Mouse (Mus musculus): Measurements from ENCODE around the gene Rasgef1c.
A peak's percentile ranks its signal among the peaks of the same experiment; 100 is the strongest.

Gene Rasgef1c

DNA sequence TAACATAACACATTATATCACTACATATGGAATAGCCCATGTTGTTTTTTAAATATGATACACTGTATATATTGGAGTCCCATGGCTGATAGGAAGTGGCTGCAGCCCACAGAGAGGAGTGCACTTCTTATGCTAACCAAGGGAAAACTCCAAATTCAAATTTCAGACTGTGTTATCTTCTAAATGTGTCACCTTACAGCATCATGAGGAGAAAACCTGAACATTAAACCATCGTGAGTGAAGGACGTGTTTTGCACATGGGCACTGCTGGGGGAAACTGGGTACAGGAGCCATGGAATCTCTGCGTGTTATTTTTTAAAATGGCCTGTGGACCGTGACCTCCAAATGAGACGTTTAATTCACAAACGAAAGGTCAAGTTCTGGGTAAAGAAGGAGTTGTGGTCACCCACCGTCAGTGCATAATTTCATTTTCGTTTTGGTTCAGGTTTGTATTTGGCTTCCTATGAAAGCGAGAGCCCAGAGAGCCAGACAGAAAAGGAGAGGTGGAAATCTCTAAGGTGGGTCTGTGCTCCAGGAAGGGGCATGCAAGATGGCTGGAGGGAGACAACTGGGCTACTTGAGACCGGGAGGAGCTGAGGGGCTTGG is 76.4 kb downstream of the Rasgef1c start:
- DNase-seq (ENCODE audit: low spot score) = no peak

DNA sequence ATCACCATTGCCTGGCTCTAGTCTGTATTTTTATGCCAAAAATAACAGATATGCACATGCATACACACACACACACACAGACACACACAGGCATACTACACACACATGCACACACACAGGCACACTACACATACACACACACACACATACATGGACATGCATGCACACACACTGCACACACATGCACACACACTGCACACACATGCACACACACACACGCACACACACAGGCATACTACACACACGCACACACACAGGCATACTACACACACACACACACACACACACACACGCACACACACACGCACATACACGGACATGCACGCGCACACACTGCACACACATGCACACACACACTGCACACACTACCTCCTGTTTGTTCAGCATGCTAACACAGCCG is 77.3 kb downstream of the Rasgef1c start:
- no peak for DNase-seq (ENCODE audit: low spot score)

DNA sequence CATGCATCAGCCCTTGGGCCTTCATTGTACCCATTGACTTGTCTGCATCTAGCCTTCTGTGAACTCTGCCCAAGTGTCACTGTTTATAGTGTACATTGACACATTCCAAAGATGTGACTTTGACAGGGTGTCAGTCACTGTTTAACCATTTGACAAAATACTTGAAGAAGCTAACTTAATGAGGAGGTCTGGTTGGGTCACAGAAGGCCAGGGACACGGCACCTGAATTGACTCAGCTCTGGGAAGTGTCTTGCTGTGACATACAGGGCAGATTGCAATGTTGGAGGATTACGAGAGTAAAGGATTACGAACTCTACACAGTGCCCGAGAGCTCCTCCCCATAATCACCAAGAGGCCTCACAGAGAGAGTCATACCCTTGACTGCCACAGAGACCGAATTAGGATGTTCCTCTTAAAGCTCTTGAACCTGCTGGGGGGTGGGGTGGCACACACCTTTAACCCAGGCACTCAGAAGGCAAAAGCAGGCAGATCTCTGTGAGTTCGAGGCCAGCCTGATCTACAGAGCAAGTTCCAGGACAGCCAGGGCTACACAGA is 79.1 kb downstream of the Rasgef1c start:
- DNase-seq (ENCODE audit: low spot score) = no peak

DNA sequence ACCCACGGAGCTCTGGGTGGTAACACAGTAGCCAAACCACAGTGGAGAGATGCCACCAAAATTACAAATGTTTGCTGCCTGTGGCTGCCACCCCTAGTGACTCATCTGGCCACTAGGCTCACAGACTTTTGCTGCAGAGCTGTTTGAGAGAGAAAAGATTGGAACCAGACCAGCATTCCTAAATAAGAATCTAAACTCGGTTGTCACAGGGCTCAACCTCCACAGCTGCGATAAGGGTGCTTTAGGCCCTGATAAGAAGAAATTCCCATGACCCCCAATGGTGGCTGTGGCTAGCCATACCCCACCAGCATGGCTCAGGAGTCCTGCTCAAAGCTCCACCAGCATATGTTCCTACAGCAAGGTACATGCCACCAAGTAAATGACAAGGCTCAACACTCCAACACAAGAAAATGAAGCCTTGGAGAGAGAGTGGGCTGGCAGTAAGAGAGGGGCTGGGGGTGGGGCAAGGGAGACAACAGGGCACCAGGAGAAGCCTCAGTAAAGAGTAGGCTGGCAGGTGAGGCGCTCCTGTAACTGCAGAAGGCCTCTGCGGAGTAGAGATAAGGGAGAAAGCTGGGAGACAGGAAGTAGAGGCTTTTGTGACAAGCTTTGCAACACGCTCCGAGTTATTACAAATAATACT is 79.8 kb downstream of the Rasgef1c start:
- DNase-seq (ENCODE audit: low spot score) = no peak

DNA sequence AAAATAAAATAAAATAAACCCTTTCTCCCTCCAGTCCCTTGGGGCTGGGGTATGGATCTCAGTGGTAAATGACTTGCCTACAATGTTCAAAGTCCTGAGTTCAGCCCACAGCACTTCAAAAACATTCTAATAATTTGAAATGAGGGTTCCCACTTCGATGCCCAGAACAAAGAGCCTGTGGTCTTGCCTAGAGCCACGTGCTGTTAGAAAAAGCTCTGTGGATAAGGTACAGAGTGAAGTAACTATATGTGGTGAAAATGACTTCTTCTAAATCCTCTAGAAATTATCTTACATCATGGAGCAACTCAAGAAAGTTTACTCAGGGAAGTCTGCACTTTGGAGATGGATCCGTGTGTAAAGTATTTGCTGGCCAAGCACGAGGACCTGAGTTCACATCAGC is 80.5 kb downstream of the Rasgef1c start:
- no peak for DNase-seq (ENCODE audit: low spot score)

DNA sequence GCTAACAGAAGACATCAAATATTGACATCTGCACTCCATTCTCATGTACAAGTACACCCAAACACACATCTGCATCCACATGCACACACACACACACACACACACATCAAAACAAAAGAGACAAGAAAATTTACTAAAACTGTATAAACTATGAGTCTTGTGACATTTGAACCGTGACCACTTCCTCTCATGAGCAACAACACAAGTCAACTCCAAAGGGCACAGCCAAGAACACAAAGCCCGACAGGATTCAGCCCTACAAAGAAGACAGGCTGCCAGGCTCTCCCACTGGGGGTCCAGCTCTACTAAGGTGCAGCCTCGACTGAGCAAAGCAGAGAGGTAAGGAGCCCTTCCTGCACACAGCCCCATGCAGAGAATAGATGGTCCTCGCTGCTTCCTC is 81.2 kb downstream of the Rasgef1c start:
- DNase-seq (ENCODE audit: low spot score) = no peak

DNA sequence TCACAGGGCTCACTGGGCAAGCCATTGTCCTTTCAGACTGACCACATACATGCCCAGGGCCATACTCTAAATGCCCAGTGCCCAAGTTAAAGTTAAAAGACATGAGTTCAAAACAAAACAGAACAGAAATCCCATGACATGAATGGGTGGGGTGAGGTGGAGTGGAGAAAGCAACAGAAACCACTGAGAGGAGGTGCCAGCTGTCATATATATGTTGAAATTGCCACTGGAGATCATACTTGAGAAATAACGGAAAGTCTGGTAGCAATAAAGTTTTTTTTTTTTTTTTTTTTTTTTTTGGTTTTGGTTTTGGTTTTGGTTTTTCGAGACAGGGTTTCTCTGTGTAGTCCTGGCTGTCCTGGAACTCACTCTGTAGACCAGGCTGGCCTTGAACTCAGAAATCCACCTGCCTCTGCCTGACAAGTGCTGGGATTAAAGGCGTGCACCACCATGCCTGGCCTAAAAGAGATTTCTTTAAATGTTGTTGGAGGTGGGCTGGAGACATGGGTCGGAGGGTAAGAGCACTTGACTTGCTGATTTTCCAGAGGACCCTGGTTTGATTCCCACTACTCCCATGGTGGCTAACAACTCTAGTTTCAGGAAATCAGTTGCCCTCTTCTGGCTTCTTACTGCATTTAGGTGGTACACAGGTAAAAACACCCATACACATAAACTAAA is 82.4 kb downstream of the Rasgef1c start:
- no peak for DNase-seq (ENCODE audit: low spot score)

DNA sequence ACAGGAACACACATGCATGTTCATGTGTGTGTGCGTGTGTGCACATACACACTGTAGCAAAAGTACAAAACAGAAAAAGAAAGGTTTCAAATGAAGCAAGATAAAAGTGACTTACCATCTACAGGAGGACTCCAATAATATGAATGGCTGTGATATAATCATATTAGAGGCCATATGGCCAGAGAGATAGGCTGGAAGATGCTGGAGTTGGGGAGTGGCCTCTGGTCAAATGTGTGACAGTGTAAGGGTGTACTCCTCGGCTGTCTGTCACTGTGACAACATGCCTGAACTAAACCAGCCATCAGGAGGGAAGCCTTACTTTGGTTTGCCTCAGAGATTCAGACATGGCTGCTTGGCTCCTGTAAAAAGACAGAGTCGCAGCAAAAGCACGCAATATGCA is 83.4 kb downstream of the Rasgef1c start:
- no peak for DNase-seq (ENCODE audit: low spot score)

DNA sequence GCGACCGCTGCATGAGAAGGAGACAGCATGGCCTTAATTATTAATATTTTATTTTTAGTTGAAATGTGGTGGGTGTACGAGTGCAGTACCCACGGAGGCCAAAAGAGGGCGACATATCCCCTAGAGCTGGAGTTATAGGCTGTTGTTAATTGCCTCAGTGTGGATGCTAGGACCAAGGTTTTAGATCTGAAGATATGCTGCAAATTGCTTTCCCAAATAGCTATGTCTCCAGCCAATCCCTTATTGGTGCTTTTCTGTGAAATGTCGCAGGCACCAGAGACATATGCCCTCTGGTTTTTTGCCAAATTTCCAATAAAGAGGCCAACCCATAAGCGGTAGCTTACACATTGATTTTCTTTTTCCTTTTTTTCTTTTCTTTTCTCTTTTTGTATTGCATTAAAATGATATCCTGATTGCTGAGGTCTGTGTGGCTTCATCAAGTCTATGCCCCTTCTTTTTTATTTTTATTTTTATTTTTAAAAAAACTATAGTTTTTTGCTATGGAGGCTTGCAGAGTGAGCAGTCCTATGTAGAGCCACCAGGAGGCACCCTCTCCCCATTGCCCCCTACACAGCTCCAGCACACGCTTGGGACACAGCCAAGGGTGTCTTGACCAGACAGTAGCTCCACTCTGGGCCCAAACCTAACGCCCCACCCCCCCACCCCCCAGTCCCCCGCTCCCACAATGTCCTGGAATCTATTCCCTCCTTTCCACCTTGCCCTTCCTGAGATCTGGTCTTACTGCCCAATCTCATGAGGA is 84.8 kb downstream of the Rasgef1c start:
- DNase-seq (ENCODE audit: low spot score) = peak; percentile 29

DNA sequence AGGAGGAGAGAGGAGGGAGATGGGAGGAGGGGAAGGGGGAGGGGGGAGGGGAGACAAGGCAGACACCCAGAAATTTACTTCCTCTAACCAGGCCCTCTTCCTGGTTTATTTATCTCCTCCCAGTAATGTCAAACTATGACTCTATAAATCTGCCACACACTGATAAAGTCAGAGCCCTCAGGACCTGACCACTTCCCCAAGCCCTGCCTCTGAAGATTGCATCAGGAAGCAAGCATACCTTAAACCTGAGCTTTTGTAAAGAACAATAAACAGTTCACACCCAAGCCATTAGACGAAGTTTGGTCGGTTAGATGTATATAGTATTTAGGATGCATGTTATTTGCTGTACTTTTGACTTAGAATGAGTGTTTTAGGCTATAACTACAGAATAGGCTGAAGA is 92.9 kb downstream of the Rasgef1c start:
- DNase-seq (ENCODE audit: low spot score) = no peak

DNA sequence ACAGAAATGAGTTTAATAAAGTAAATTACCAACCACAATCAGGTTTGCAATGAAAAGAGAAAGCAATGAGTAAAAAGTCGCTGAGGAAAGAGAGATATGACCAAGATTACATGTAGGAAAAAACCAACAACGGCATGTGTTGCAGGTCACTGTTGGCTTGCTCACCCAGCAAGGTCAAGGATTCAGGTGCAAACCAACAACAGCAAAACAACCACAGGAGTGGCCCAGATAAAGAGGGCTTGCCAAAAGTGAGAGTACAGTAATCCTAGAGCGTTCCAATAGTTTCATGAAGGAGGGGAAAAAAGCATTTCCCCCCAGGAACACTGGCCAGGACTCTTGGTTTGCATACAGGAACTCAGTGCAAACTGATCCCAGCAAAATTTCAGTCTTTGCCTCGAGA is 94.8 kb downstream of the Rasgef1c start:
- DNase-seq (ENCODE audit: low spot score) = no peak

DNA sequence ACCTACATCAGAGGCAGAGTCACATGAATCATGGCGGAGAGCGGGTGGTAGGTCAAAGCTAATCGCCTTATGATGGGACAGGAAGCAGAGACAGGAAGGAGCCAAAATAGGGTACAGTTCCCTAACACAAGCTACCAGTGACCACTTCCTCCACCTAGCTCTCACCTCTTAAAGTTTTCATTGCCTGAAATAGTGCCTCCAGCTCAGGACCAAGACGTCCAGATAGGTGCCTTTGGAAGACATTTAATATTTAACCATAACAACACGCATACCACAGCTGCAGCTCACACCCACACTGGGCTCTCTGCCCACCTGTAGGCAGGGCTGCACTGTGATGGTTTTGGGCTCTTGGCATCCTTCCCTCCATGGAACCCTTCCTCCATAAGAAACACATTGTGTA is 95.7 kb downstream of the Rasgef1c start:
- no peak for DNase-seq (ENCODE audit: low spot score)

DNA sequence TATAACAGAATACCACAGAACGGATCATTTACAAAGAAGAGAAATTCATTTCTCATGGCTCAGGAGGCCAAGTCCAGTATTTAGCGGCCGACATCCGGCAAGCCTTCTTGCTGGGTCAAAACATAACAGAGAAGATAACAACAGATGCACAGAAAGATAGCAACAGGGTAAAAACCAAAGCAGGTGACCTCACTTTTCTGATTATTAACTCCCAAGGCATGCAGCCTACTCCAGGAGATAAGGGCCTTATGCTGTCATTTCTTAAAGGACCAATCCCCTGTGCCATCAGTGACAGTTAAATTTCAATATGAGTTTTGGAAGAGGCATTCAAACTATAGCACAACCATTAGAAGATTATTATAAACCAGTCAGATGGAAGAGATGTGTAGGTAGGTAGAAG is 101.2 kb downstream of the Rasgef1c start:
- no peak for DNase-seq (ENCODE audit: low spot score)

DNA sequence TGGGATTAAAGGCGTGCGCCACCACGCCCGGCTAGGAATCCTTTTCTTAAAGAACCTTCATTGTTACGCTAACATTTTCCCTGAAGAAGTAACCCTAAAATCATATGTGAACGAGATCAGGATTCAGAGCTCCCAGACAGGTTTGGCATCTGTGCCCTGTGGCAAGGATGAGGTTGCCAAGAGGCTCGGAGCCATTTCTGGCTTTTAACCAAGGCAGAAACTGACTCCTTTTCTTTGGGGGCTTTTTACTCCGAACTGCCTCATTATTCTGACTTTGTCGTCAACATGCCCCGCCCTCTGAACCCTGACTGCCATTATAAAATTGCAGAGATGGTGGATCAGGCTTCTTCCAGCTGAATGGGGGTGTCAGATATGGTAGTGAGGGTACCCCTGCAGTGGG is 106.1 kb downstream of the Rasgef1c start:
- no peak for DNase-seq (ENCODE audit: low spot score)

DNA sequence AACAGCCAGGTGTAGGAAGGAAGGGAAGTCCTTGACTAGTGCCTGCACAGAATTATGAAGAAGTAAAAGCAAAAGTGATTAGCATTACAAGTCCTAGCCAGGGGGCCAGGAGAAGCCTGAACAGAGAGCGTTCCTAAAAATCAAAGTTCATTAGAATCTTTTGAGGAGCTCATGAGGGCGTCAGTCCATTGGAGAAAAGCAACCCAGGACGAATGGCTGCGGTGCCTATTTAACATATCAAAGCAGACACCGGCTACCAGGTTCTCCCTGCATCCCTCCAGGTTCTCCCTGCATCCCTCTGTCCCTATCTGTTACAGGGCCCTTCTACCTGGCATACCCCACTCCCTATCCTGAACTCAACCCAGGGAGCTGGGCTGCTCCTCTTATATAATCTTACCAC is 106.6 kb downstream of the Rasgef1c start:
- DNase-seq (ENCODE audit: low spot score) = no peak

DNA sequence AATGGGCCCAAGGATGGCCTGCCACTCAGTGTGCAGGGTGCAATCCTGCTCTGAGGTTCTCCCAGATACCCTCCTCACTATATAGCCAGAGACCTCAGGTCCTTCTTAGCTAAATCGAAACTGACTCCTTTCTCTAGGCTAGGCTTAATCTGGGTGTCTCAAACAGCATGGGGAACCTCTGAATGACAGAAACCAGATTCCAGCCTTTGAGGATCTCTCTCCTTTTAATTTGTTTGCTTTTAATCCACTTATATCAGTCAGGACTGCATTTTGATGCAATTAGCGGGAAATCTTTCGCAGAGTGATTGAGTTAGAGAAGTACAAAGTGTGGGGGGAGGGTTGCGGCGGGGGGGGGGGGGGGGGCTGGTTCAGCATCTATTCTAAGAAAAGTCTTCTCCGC is 111.4 kb downstream of the Rasgef1c start:
- DNase-seq (ENCODE audit: low spot score) = no peak

DNA sequence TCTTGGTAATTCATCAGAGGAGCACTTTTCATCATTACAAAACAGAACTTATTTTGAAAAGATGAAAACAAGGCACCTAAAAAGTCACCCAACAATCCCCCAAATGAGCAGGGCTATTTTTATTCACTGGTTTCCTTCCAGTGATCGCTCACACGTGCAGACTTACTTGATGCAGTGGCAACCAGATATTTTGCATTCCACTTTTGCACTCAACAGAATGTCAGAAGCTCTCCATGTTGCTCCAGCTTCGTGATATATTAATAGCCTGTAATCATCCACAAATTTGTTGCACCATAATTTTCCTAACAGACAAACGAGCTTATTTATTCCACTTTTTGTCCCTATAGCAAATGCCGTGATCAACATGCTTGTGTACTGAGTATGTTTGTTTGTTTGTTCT is 114.9 kb downstream of the Rasgef1c start:
- DNase-seq (ENCODE audit: low spot score) = no peak

DNA sequence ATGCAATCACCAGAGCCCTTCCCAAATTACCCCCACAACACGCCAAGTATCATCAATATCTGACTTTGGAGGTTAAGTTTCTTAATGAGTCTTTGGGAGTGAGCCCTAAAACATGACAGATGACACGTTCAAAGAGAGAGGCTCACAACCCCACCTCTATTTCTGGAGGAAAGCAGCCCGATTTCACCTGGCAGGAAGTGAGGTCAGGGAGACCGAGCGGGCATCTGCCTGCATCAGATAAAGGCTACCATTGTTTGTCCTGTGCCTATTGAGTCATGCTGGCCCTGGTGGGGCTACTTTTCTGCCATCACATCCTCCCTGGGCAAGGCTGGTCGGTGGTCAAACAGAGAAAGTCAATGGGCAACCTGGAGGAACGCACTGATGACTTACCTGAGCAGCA is 115.9 kb downstream of the Rasgef1c start:
- DNase-seq (ENCODE audit: low spot score) = no peak

DNA sequence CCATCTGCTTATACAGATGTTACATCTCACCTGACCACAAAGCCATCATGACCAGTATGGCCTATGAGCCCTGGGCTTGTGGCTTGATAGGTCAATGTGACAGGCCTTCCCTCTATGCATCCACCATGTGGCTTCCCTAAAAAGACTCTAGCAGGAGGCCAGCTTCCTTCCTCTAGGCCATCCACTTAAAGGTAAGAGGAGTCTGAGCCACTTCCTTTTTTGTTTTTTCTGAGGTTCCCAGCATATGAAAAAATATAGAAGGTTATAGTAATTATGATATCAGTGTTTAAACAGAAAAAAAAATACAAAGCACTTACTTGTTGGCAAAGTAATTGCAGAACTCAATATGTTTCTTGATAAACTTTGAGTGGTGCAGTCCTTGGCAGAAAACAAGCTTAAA is 117.2 kb downstream of the Rasgef1c start:
- DNase-seq (ENCODE audit: low spot score) = no peak

DNA sequence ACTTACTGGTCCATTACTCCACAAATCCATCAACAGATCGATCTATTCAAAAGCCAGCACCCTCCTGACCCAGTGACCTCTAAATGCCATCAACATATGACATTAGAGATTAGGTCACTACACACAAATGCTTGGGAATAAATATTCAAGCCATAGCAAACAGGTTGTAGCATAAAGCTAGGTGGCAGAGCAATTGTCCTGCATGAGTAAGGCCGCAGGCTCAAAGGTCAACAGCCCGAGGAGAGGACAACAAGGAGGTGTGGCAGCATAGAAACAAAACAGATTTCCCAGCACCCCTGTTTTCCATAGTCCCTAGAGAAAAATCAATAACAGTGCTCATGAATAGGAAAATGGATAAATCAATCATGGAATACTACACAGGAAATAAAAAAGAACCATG is 120.5 kb downstream of the Rasgef1c start:
- no peak for DNase-seq (ENCODE audit: low spot score)

DNA sequence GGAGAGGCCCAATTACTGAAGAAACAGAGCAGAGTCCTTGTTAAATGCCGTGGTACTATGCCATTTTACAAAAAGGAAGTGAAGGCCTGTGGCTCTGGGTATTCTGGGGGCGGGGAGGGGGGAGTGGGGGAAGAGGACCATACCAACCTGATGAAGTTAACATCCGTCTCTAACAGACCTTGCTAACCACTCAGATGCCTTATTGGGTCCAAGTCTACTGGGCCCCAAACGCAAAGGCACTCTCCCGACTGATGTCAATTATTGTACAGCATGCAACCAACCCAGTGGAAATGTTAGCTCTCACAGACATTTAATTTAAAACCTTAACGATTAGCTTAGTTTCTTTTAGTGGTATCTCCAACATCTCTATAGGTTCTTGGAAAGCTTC is 122.8 kb downstream of the Rasgef1c start:
- no peak for DNase-seq (ENCODE audit: low spot score)

DNA sequence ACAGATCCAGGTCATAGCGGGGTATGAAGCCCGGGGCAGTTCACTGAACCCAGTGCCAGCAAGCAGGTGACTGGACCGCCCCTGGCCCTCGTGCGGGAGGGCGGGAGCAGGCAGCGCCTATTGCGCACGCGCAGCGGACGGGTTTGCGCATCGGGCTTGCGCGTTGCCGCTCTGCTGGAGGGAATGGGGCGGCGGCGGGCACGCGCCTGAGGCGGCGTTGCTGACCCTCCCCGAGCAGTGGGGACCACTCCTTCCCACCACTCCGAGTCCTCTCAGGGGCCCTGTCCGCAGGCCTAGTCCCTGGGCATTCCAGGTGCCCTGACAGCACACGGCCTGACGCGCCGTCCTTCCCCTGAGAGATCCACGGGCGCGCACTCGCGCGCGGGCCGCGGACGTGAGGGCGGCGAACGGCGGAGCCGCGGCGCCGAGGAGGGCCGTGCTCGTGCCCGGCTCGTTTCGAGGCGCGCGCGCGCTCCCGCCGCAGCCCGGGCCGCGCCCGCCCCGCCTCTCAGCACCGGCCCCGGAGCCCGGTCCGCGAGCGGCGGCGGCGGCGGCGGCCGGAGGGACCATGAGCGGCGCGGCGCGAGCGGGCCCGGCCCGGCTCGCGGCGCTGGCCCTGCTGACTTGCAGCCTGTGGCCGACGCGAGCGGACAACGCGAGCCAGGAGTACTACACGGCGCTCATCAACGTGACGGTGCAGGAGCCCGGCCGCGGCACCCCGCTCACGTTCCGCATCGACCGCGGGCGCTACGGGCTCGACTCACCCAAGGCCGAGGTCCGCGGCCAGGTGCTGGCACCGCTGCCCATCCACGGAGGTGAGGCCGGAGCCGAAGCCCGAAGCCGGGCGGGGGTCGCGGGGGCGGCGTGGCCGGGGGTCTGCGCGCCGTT is 123.4 kb downstream of the Rasgef1c start, which contains the start of gene Rnf130:
Rnf130 (plus strand) TSS at position 514 of the 888 bp plus-strand sequence.
- peak; percentile 91 for DNase-seq (ENCODE audit: low spot score)

All from left cerebral cortex, adult 11 months (tissue).